Mouse (Mus musculus) mature B cell (primary cell): Measurements from ENCODE around the gene Tubgcp2.

Source experiments
- in situ Hi-C: fragments of 300-500 bp; cut with MboI; formaldehyde crosslinking; loops from 2 replicates; pipeline ENCODE4 v1.14.3; 2019

The Tubgcp2 gene

DNA sequence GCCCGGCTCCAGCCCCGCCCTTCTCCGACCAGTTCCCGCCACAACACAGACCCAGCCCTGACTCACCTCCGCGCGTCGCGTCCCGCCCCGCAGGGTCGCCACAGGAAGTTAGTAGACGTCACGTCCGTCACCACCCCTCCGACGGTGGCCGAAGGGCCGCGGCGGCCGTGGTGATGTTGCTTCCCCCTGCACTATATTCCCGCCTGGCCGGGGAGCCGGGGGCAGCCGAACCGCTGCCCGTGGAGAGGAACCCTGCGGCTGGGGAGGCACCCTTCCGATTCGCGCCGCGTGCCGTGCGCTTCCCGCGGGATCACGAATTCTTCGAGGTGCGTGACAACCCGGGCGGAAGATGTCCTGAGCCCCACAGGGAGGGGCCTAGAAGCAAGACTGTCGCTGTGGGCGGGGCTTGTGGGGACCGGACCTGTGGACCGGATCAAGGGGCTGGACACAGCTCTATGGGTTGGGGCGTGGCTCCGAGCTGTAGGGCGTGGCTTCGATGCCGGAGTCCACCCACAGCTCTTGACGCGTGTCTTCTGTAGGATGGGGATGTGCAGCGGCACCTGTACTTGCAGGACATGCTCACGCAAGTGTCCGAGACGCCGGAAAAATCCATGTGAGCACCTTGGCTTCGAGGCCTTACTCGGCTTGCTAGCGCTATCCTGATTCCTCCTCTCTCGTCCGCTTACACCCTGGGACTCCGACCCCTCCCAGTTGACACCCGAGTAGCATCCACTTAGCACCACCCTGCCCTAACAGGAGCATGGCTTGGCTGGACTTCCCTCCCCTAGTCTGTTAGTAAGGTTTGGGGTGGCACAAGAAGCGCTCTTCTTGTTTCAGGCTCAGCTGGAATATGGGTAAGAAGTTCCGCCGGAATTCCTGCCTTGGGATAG, at the start of gene Tubgcp2, which contains the start of gene Zfp511:
Gene Tubgcp2 (minus strand): TSS at position 389 of the 890 bp plus-strand sequence.
Gene Zfp511 (plus strand): TSS at position 111 of the 890 bp plus-strand sequence.
- in situ Hi-C loops: no loop called here

DNA sequence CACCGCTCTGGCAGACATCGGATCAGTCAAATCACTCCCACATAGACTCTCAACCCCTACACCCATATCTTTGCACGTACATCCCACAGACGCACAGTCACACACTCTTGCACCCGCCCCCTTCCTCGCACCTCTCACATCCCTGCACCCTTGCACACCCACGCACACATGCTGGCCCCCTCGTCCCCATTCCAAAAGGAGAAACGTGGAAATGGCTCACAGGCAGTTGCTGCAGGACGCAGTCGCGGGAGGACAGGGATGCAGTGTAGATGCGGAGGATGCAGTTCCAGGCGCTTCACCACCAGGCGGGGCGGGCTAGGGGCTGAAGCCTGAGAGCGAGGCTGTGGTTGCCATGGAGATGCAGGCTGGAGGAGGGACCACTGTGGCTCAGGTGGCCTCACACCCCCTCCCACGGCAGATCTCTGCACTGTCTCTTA, 45.8 kb upstream of the Tubgcp2 start, which contains the start of gene Caly:
Gene Caly (minus strand): TSS at position 307 of the 437 bp plus-strand sequence.
- in situ Hi-C loops: no loop called here

DNA sequence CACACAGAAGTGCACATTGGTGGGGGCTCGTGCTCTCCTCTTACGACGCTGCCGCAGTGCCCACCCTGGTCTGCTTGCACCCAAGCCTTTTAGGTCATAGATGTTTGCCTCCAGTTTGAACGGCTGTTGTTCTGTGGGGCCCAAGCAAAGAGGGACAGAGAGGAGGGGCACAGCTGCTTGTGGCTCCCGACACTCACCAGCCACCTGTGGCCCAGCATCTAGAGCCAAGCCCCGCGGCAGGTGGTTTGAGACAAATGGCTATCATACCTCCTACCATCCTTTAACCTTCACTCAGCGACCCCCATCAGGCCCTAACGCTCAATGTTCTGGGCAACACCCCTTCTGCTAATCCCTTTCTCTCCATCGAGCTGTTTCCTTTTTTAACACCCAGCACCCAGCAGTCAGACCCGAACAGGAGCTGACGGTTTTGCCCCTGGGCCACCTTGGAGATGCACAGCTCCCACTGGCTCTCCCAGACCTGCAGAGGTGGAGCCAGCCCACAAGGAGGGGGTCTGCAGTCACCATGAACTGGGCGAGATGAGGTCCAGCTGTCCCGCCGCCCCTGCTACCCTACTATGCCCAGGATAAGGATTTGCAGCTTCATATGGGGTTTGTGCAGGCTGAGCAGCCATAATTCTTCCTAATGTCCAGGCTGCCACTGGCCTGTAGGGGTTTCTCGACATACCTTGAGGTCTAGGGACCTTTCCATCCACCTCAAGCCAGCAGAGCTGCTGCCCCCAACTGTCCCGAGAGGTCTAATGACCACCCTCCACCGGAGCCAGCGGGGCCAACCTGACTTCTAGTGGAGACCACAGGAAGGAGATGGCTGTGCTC, 45.2 kb upstream of the Tubgcp2 start:
- in situ Hi-C loops: no loop called here

DNA sequence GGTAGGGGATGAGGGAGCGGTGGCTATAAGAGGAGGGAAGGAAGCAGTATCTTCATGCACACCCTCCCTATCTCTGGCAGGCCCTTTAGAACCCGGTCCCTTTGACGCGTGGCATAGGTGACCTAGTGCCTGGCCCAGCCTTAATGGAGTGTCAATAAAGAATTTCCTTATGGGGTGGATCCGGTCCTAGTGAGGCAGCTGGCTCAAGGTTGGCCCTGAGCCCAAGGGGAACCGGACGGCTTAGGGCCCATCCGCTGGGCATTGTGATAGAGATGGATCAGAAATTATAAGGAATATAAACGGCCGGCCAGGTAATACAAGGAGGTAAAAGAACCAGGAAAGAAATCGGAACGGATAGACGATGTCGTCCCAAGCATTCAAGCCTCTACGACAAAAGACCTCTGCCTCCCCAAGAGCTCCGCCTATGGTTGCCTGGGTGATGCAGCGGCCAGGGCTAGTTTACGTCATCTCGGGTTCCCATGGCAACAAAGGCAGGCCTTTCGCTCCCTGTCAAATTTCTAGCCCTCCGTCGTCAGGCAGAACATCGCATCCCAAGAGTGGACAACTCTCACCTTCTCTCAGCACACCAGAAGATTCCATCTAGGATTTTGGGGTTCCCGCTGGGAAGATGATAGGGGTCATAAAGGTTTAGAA, 44.2 kb upstream of the Tubgcp2 start:
- in situ Hi-C loops: no loop called here

DNA sequence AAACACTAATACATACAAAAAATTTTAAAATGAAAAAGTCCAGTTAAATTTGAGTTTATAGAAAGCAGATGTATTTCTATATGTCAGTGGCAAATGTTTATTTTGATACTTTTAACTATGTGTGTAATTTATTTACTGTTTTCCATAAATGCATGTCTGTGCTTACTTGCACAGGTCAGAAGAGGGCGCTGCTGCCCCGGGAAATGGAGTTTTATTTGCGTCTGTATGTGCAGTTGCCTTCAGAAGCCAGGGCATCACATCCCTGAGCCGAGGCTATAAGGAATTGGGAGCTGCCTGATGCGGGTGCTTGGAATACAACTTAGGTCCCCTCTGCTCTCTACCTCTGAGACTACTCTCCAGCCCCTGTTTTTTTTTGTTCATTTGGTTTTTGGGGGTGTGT, 42.2 kb upstream of the Tubgcp2 start:
- in situ Hi-C loops: no loop called here

DNA sequence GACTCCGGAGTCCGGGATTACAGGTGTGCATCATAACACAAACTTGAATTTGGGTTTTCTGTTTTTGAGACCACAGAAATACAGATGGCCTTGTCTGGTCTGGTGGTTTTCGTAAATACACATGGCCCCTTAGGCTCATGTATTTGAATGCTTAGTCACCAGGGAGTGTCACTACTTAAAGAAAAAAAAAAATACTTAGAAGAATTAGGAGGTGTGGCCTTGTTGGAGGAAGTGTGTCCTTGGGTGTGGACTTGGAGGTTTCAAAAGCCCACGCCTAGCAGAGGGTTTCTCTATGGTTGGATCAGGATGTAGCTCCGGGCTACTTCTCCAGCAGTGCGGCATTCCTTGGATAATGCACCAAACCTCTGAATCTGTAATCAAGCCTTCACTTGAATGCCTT, 41.2 kb upstream of the Tubgcp2 start:
- in situ Hi-C loops: no loop called here

DNA sequence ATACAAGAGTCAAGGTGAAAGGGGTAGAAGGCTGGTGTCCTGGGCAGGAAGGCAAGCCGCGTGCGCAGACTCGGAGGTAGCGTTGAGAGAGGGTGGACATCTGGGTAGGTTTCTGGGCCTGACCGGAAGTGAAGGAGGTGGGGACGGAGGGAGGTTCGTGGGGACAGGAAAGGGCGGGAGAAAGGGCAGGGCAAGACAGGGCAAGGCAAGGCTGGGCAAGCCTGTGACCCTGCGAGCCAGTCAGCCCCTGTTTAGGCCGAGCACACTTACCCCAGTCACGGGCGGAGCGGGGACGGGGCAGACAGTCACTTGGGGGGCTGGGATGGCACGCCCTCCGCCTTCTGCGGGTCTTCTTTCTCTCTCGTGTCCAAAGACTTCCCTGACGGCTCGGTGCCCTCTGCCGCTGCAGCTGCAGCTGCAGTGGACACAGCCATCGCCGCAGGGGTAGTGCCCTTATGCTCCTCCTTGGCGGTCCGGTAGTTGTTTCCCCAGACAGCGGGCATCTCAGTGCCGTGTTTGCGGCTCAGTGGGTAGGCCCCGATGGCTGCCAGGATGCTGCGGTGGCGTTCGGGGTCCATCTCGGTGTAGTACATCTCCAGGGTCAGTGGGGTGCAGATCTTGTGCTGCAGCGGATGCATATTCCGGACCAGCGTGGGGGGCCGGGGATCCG, 33.7 kb upstream of the Tubgcp2 start:
- in situ Hi-C loops: no loop called here

DNA sequence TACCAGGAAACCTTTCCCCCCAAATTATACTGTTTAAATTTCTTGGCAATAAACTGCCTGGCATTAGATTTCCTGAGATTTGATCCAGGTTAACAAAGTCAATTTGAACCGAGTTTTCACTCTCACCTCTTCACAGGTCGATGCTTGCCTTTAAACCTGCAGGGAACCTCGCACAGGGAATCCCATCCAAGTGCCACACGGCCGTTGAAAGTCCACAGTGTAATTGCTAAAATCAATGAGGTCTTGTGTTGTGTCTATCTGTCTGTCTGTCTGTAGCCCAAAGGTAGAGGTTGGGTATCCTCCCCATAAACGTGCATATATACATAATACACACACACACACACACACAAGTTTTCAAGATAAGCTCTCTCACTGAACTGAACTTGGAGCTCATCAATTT, 30.9 kb upstream of the Tubgcp2 start:
- in situ Hi-C loops: no loop called here

DNA sequence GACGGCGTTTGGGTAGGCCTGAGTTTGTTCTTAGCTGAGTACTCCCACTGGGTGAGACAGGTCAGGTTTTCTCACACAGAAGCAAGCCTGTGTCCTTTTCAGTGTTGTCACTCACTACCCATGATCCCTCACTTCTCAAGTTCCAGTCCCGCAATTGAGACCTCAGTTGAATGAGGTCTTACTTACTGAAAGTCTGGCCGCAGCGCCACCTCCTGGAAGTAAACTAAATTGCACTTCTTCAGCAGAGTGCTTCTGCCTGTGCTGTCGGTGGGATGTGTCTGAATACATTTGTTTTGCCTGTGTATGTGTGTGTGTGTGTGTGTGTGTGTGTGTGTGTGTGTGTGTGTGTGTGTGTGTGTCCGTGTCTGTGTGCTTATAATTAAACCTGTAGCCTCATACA, 26.6 kb upstream of the Tubgcp2 start:
- in situ Hi-C loops: no loop called here

DNA sequence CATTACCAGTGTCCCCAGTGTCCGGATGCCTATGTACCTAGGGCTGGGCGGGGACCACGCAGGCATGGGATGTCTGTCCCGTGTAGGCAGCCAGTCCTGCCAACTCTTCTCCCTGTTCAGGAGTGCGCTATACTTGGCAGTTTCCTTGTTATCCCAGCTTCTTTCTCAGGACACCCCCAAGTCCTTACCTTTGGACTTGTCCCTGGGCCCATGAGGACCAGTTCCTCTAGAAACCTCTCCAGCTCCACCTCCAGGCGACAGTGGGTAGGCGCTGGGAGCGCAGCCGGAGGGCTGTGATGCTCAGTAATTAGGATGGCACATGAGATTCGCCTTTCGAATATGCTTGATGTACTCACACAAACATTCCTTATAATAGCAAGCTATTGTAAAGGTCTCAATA, 25.8 kb upstream of the Tubgcp2 start:
- in situ Hi-C loops: no loop called here

DNA sequence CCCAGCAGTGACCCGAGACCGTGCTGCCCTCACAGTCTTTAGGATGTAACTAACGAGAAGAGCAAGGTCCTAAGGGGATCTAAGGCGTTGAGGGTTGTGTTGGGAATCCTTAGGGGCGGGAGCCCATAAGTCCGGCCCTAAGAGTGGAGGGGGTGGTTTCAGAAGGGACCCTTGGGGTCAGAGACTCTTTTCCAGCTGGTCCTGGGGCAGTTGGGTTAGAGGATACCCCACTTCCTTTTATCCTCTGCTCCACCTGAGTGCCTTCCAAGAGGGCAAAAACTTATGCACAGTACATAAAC, 25.3 kb upstream of the Tubgcp2 start:
- in situ Hi-C loops: no loop called here

DNA sequence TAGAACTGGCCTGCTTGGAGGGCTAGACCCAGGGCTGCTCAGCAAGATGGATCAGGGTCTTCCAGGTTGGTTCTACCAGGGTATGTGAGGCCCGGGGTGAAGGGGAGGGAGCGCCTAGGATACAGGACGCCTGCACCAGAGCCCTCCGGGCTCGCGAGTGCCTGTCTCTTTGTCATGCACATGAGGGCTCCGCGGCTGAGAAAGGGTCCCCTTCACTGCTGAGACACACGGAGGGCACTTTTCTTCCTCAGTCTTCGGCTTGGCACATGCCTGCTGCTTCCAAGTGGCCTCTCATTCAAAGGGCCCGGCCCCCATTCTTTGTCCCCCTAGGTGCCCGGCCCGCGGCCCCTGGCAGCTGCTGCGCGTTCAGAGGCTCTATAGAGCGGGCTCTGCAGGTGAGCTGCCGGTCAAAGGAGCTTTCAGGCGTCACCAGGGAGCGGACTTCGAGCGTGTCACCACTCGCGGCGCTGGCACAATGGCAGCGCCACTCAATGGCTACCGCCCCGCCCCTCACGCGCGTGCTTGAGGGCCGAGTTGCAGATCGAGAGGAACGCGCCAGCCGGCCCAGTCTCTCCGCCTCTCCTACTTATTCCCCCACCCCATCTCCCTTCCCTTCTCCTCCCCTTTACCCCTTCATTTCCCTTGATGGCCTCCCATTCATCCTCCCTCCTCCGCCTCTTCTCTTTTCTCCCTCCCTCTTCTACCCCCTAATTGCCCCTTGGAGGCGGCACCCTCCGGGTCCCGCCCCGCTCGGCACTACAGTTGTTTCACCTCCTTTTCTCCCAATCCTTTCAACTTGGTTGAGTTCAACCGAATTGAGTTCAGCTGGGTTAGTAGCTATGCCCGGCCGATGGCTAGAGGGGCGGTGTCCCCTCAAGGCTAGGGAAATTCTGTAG, 24.7 kb upstream of the Tubgcp2 start:
- in situ Hi-C loops: no loop called here

DNA sequence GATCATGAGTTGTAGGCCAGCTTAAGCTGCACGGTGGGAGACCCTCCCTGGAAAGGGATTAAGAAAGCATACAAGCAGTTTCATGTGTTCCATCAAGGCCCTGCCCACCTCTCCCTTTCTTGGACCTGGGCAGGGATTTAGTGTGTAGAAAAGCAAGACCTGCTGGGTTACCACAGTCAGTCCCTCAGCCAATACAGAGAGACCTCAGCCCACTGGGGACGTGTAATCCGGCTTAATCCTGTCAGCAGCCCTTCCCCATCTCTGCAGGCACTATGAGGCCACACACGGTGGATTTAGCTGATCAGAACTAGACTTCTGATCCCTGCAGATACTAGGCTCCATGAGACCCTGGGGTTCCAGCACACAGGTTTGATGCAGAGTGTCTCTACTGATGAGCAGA, 23.1 kb upstream of the Tubgcp2 start:
- in situ Hi-C loops: no loop called here

DNA sequence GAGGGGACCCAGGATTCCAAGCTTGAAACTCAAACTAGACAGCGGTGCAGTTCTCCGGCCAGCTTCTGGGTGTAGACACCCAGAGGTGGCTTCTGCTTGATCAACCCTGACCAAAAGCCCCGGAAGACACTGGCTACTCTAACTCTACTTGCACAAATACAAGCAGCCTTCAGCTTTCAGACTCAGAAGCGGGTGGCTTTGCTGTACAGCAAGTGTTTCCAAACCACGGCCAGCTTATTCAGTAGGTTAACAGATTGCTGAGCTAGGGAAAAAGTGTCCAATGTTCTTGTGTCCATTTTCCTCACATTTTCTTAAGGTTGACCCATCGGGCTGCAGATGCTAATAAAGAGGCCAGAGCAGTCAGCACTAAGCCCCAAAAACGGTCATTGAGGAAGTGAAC, 22.1 kb upstream of the Tubgcp2 start:
- in situ Hi-C loops: no loop called here

DNA sequence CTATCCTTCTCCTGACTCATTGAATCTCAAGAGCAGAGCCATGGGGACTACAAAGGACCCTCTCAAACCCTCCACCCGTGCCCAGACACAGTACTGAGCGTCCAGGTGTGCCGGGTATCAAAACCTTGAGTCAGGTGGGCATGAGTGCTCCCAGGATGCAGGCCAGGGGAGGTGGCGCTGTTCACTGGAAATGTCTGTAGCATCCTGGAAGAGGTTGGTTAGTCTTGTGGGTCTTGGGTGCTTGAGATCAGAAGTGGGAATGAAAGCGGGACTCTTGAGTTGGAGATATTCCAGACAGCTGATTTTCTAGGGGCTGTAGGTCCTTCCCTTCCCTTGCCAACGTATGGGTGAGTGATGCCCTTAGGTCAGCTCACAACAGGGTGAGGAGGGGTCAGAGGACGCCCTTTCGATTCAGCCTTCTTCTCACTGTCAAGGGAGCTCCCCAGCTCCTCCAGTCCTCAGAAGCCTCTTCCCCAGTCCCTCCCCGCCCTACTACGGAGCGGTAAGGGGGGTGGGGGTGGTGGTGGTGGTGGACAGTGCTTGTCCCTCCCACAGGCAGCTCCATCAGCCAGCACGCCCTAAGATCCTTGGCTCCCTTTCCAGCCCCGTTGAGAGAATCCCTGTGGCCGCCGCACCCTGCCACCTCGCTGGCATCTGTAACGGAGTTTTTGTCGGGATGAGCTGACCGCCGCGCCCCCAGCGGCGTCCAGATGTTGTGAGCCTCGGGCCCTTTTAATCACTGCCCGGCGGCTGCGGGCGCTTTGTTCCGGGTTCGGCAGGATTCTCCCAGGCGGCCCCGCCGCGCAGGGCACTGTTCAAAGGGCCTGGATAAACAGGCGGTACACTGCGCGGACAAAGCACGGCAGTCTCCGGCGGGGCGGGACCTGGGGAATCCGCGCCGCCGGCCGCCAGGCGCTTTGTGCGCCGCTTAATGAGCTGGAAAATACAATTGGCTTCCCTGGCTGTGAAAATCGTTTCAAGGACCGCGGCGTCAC, 21.2 kb upstream of the Tubgcp2 start:
- in situ Hi-C loops: no loop called here

DNA sequence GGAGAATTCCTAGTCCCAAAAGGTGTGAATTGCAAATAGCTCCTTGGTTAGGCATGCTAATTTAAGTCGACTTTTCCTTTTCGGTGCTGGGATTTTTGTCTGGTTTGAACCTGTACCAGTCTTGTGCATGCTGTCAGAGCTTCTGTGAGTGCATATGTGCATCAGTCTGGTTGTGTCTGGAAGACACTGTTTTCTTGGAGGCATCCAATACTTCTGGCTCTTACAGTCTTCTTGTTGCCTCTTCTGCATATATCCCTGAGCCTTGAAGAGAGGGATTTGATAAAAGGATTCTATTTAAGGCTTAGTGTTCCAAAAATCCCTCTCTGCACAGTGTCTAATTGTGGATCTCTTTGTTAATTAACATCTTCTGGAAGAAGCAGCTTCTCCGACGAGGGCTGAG, 17.7 kb upstream of the Tubgcp2 start:
- in situ Hi-C loops: no loop called here

DNA sequence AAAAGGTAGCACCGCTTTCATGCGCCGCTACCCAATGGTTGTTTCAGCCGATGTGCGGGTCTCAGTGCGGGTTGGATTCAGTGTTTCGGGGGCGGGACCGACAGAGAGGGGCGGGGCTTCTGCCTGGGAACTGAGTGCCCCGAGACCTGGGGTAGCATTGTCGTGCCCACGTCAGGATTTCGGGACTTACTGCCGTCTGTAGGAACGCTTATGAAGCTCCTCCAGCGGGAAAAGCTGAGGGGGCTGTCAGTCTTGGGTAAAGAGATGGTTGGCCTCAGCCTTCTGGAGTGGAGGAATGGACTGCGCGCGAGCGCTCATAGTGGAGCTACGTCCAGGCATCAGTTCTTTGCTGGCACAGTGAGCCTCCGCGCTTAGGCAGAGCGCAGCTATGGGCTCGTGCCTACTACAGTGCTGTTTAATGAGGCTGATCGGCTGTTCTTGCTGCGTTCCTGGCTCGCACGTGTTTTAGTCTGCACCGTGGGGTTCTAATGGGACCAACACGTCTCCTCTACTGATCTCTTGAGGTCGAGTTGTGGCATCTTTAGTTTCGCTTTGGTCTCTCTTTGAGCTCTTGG, 12.7 kb upstream of the Tubgcp2 start:
- in situ Hi-C loops: no loop called here

DNA sequence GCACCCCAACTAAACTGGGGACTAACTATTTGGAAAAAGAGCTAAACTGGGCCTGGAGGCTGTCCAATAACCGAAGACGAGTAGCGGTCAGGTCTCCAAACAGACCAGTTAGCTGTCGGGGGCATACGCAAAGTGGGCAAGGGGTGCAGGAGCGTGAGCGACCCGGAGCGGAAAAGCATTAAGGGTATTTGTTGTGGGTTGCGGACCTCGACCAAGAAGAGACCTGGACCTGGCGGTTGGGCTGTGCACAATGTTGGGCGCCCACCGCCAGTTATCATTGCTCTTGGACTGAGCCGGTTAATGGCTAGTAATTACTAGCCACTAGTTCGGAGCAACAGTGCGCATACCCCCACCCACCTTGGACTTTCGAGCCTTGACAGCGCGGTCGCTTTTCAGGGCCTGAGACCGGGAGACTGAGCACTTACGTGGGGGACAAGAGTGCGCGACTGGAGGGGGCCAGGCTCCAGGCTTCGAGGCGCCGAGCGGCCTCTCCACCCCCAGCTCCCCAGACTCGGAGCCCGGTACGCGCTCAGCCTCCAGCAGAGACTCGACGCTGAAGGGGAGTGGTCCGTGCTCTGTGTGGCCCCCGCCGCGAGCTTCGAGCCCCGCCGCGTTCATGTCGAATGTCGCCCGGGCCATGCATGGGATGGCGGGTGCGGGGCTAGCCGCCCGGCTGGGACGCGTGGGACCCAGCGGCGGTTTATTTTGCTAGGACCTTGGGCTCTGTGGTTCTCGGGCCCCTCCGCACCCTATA, 12.1 kb upstream of the Tubgcp2 start, which contains the start of gene Msx3:
Gene Msx3 (minus strand): TSS at position 729 of the 754 bp plus-strand sequence.
- in situ Hi-C loops: no loop called here
